Mouse (Mus musculus): ENCODE results near the gene Pim1.

Pim1 gene

DNA sequence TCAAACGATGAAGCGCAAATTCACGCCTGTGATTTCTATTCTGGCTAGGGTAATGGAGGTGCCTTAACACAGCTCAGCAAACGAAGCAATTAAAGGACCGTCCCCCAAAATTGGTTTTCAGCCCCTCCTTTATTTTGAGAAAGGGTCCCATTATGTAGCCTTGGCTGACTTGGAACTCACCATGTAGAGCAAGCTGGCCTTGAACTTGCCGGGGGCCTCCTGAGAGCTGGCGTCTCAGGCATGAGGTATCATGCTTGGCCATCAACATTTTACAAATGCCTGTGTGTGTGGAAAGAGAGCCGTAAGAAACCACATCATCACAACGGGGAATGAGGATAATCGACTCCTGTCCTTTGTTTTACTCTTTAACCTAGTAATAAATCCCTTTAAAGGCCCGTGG lies 23.5 kb upstream of the Pim1 start:
- no peak for DNase-seq

DNA sequence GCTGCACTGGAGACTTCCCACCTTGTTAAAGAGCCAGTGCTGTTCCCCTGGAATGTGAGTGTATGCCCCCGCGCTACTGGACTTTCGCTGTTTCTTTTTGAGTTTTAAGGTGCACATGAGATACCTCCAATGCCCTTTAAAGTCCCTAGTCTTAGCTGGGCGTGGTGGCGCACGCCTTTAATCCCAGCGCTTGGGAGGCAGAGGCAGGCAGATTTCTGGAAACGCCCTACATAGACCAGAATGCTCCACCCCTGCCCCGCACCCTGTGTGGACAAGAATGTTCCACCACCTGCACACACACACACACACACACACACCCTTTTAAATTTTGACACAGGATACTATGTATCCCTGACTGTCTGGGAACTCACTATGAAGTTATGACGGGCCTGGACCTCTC lies 17.1 kb upstream of the Pim1 start:
- DNase-seq, result no peak

DNA sequence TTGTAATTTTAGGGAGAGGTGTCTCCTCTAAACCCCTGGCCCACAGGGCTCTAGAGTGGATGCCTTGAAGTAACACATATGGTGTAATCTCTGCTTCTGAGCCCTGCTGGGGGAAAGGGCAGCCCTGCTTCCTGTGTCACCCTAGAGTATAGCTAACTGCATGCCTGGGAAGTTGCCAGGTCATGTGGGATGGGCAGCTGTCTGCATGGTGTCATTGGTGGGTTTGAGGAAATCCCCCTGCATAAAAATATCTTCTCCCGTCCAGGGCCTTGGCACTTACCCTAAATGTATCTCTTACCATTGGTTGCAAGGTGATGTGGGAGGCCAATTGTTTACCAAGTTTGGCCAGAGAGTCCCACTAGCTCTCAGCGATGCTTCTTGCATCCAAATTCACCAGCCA lies 16.5 kb upstream of the Pim1 start:
- no peak for DNase-seq

DNA sequence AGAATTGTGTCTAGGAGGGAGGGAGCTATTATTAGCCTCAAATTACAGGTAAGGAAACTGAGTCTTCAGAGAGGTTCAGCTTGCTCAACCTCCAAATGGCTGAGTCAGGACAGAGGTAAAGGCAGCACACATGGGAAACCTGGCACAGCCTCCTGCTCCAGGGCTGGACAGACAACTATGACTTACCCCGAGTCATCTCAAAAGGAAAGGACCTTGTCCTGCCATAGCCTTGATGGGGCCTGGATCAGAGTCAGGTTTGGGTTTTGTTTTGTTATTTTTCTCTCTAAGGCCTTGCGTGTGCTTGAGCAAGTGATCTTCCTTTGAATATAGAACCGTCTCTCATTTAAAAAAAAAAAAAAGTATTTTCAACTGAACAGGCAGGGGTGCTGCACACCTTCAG lies 15.4 kb upstream of the Pim1 start:
- no peak for DNase-seq

DNA sequence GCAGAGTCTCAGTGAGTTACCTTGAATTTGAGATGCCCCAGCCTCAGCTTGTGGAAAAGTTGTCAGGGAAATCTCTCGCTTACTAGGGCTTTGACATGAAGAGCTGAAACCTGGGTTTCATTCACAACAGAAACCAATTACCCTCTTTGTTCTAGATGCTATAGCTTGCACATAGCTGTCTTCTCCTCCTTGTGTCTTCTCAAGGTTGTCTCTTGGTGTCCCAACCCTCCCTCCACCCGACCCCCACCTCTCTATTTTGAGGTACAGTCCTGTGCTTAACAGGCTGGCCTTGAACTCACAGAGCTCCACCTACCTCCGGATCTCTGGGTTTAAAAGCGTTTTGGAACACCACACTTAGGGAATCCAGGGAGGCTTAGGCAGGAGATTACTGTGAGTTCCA lies 14.1 kb upstream of the Pim1 start:
- no peak for DNase-seq

DNA sequence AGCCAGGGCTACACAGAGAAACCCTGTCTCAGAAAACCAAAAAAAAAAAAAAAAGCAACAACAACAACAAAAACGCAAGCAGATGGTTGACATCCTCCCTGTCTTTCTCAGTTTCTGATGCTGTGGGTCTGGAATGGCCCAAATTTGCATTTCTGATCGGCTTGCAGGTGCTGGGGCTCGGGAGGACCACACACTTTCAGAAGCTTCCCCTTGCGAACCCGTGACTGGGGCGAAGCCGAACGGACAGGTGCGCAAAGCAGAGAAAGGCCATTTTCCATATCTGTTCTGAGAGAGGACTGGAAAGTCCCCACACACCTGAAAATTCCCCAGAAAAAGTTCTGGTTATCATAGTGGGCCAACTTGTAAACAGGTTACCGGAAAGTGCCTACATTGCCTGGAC lies 13.2 kb upstream of the Pim1 start:
- DNase-seq, result no peak

DNA sequence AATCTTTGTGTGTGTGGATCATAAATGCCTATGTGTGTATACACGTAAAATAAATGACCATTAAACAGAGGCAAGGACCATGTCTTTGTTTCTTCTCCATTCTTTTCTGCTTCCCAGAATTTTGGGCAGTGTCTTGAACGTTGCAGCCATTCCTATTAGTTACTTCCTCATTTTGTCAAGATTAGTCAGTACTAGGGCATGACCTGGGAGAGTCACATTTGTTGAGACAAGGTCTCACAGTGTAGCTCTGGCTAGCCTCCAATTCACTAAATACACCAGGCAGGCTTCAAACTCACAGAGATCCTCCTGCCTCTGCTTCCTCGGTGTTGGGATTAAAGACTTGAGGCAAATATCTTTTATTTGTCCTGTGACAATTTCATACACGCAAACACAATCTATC lies 12.3 kb upstream of the Pim1 start:
- DNase-seq, result no peak

DNA sequence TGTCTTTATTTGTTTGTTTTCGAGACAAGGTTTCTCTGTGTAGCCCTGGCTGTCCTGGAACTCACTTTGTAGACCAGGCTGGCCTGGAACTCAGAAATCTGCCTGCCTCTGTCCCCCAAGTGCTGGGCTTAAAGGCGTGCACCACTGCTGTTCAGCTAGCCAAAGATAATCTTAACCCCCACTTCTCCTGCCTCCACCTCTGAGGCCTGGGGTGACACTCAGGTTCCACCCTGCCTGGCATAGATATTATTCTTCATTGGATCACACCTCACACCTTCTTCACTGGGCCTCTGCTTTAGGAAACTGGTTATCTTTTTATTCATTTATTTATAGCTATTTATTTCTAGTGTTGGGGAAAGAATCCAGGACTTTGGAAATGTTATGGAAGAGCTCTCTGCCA lies 10.3 kb upstream of the Pim1 start:
- DNase-seq, result no peak

DNA sequence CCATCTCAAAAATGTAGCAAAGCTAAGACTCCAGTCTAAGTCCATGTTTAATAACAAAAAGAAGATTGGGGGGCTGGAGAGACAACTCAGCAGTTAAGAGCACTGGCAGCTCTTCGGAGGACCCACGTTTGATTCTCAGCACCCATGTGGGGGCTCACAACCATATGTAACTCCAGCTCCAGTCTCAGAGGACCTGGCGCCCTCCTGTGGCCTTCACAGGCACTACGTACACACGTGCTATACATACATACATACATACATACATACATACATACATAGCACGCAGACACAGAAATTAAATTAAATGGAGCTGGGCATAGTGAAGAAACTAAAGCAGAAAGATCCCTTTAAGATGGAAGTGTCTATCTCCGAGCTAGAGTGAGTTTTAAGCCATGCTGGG lies 7.9 kb upstream of the Pim1 start:
- DNase-seq, result no peak

DNA sequence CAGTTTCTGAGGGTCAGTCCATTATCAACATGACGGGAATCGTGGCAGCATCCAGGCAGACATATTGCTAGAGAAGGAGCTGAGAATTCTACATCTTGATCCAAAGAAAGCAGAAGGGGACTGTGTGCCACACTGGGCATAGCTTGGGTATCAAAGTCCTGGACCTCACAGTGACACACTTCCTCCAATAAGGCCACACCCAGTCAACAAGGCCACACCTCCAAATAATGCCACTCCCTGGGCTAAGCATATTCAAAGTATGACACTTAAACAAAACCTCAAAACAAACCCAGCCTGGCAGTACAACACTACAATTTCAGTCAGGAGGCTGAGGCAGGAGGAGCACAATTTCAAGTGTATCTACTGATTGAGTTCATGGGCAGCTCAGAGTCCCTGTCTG lies 7.3 kb upstream of the Pim1 start:
- DNase-seq, result no peak

DNA sequence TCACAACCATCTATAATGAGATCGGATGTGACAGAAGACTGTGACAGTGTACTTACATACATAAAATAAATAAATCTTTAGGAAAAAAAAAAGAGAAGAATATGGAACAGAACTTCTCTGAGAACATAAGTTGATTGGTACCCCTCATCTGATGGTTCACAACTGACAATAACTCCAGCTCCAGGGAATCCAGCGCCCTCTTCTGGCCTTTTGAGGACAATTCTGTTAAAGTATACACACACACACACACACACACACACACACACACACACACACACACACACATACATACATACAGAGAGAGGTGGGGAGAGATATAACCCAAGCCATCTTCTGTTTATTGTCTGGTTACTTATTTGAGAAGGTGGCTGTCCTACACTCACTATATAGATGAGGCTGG lies 6.1 kb upstream of the Pim1 start:
- no peak for DNase-seq

DNA sequence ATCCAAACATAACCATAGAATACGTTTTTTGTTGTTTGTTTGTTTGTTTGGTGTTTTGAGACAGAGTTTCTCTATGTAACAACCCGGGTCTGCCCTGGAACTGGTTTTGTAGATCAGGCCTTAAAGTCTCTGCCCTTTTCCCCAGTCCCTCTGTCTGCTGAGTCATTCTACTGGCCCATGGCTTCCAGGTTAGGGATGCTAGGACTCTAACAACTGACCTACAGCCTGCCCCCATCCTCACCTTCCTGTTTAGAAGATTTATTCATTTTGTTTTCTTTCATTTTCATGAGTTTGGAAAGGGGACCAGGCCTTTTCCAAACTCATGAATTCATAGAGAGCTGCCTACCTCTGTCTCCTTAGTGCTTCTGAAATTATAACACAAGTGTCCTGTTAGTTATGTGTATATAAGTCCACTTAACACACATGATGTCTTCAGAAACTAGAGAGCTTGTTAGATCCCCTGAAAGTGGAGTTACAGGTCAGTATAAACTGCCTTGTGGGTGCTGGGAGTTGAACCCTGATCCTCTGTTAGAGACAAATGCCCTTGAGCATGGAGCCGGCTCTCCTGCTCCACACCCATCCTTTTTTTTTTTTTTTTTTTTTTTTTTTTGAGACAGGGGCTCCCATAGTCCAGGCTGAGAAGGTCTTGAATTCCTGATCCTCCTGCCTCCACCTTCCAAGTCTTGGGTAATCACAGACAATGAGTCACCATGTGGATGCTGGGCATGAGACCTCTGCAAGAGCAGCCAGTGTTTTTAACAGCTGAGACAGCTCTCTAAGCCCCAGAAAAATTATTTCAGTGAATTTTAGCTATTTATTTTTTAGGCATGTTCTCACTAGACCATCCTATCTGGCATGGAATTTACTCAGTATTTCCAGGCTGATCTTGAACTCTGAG lies 5.0 kb upstream of the Pim1 start:
- no peak for DNase-seq

DNA sequence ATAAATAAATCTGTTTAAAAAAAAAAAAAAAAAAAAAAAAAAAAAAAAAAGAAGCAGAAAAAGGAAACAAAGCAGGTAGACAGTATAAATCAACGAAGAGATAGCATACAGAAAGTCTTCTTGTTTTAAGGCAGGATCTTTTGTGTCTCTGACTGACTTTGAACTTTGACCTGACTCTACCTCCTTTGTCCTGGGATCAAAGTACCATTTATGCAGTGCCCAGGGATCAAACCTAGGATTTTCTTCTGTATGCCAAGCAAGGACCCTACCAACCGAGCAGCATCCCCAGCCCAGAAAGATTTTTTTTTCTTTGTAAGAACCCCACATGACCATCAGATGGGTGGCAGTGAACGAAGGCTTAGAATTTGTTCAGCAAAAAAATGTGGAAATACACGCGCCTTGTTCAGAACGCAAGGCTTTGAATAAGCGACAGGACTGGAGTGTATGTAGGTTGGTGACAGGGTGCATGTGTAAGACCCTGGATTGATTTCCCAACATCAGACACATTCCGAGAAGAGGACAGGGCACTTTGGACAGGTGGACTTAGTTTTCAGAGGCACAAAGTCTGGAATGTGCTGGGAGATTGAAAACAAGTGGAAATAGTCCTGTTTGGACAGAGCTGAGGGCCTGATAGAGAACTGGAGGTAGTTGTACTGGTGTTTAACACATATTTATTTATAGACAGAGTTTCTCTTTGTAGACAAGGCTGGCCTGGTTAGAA lies 2.1 kb upstream of the Pim1 start:
- no peak for DNase-seq

DNA sequence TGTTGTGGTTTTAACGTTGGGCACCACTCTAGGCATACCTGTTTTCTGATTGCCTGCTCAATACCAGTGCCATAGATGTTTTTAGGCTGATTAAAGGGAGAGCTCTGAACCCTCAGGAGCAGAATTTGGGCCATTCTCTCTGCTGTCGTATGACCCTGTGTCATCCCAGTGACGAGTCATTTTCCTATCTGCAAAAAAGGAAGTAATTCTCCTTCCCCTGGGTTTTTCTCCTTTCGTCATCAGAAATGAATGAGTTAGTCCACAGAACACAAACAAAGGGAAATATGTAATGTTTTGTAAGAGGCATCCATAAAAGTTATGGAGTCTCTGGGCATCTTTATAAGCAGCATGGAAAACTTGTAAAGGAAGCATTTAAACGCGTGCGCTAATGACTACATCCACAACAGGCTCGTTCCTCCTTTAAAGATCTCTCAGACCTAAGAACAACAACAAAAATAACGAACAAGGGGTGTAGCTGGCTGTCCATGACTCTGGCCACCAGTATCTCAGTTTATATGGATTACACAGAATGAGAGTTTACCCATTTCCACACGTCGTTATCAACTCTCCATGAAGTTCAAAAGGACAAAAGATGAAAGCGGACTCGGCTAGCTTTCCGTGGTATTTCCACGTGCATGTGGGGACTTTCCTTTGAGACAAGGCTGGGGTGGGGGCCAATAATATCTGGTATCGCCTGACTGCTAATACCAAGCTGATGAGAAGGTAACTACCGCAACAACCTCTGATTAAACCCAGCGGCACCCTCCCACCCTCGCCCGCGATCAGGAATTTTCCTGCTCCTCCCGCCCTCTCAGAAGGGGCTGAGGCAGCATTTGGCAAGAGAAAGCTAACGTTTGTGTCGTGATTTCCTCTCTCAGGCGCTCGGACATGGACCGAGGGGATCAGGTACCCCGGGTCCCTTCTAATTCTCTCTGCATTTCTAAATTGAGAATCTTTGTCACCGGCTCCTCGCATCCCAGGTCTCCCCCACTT lies 1.3 kb upstream of the Pim1 start:
- no peak for DNase-seq

DNA sequence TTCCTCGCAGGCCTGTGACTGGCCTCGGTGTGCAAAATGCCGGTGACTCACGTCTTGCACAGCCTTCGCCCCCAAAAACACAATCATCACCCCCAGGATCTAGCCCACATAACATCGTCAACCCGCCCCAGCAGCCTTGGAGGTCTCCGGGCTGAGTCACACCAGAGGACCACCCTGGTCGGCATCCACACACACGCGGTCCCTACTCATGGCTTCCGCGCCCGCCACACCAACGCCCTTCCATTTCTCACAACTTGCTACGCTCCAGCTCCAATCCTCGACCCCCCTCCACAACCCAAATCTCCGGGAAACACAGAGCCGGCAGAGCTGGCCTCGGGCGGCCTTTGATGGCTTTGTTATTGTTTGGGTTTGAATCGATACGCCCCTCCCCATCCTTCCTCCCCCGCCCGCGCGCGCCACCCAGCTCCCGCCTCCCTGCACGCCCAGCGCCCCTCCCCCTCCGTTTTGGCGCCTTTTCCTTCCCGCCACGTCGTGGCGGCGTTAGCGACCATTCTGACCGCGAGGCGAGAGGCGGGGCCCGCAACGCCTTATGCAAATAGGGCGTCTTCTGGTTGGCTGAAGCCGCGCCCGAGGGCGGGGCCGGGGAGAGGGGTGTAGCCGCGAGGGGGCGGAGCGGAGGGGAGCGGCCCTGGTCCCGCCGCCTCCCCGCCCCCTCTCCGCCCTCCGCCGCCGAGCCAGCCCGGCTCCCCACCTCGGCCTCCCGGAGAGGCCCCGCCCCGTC lies 411 bp upstream of the Pim1 start:
- peak; percentile 99 for DNase-seq

DNA sequence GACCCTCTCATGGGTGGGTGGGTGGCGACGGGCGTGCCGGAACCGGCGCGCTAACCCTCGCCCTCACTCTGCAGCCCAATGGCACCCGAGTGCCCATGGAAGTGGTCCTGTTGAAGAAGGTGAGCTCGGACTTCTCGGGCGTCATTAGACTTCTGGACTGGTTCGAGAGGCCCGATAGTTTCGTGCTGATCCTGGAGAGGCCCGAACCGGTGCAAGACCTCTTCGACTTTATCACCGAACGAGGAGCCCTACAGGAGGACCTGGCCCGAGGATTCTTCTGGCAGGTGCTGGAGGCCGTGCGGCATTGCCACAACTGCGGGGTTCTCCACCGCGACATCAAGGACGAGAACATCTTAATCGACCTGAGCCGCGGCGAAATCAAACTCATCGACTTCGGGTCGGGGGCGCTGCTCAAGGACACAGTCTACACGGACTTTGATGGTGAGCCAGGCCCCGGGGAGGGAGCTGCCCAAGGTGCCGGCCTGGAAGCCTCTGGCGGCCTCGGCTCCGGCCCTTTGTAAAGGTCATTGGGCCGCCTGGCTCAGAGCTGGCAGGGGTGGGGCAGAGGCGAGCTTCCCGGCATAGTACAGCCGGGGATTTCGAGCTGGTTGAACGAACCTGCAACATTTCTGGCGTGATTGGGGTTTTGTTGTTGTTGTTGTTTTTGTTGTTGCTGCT lies 1.2 kb downstream of the Pim1 start:
- peak; percentile 57 to 65 for DNase-seq

DNA sequence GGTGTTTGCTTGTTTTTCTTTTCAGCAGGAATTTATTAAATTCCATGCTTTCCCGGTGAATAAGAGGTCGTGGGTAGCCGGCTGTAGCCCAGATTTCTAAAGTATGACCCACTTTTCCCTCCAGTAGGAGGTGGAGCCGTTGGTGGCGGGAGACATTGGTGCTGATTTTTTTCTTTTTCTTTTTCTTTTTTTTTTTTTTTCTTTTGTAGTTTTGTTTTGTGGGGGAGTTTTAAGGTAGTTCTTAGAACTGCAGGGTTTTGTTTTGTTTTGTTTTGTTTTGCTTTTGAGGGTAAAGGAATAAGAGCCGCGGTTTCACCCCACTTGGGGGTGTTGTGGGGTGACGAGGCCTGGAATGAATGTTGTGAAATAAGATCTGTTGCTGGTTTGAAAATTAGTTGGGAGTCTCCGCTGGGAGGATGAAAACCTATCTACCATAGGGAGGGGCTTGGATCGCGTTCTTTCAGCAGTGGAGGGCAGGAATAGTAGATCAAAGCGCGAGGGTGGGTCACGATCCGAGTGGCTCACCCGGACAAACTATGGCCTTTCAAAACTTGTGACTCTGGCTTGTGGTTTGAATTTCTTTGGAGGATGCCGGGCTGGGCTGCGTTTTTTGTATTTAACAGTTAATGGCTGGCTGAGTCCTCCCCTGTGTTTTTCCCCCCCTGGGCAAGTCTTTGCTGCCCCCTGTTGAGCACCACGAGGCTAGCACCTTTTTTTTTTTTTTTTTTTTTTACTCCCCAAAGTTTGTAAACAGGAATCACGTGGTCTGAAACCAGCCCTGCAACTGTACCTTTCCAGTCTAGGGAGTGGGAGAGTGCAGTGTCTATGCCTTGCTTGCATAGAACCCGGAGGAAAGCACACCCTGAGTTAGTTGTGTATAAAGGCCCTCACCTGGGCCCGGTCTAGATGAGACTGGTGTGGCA lies 2.0 kb downstream of the Pim1 start:
- peak; percentile 76 to 77 for DNase-seq

DNA sequence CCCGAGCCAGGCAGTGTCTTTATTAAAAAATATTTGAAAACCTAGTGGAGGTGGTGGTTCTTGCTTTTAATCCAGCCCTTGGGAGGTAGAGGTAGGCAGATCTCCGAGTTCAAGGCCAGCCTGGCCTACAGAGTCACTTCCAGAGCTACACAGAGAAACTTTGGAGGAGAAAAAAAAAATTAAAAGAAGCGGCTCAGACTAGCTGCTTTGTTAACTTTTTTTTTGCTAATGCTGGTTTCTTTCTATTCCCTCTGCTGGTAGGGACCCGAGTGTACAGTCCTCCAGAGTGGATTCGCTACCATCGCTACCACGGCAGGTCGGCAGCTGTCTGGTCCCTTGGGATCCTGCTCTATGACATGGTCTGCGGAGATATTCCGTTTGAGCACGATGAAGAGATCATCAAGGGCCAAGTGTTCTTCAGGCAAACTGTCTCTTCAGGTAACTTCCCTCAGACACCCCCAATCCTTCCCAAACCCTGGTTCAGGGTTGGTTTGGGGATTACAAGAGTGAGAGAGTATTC lies 3.0 kb downstream of the Pim1 start:
- DNase-seq, result peak; percentile 22 to 31

DNA sequence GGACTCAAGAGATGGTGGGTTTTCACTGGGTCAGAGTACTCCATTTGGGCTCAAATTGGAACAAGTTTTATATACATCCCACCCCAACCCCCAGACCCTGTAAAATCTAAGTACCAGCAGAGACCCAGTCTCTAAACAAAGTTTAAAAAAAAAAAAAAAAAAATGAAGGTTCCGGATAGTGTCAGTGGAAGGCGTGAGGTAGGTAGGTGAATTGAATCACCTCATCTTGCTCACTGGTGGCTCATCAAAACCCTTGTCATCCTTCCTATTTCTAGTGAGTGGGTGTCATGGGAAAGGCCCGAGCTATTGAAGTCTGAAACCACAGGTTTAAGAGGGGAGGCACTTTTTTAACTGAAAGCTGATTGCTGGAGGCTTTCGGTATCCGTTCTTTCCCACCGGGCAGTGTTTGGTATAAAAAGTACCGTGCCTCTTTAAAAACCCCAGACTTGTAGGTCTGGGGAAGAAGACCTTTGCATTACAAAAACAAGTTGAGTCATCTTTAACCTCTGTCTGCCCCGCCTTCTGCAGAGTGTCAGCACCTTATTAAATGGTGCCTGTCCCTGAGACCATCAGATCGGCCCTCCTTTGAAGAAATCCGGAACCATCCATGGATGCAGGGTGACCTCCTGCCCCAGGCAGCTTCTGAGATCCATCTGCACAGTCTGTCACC lies 3.6 kb downstream of the Pim1 start:
- peak; percentile 29 to 31 for DNase-seq

DNA sequence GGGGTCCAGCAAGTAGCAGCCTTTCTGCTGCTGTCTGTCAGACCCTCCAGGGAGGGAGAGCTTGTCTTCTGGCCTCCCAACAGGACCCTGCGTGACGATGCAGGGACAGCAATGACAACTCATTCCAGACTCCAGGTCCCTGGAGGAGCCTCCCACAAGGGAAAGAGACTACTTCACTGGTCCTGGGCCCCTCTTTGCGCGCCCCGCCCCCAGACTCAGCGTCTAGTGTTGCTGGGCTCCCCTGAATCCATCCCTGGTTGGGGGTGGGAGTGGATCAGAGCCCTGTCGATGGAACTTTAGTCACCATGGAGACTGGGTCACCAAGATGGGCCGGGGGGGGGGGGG lies 4.2 kb downstream of the Pim1 start:
- peak in 1 of 2 experiments; percentile 49 for DNase-seq

Measured in thymus, postnatal 36 days (tissue).